Mouse (Mus musculus): ENCODE results near the gene Ubac2.

- TF ChIP-seq POLR2A (IDR thresholded peaks at IDR 0.05; ENCODE audit: borderline replicate concordance, extremely low read depth, insufficient read depth, insufficient read length, poor library complexity, severe bottlenecking) (no peak), CTCF (IDR thresholded peaks at IDR 0.05; ENCODE audit: borderline replicate concordance, extremely low read depth, insufficient read depth, insufficient read length) (no peak)
Measured at GRCm38 (mm10) chr14:121947966-121948365, 69.5 kb downstream of the Ubac2 start.

Measured in brain, embryonic 14.5 days (tissue).